Mouse (Mus musculus) liver, embryonic 14.5 days (tissue): ENCODE measurements around the gene Pomp.

ENCODE experiments used
- CTCF ChIP-seq: IDR thresholded peaks from 2 replicates; pipeline ENCODE4 v1.5.1; 2016; ENCODE audit warnings: antibody characterized with exemption, low read depth, control low read depth
- EP300 ChIP-seq: IDR thresholded peaks from 2 replicates; pipeline ENCODE4 v1.6.1; 2016; ENCODE audit warnings: antibody characterized with exemption, low read depth

DNA sequence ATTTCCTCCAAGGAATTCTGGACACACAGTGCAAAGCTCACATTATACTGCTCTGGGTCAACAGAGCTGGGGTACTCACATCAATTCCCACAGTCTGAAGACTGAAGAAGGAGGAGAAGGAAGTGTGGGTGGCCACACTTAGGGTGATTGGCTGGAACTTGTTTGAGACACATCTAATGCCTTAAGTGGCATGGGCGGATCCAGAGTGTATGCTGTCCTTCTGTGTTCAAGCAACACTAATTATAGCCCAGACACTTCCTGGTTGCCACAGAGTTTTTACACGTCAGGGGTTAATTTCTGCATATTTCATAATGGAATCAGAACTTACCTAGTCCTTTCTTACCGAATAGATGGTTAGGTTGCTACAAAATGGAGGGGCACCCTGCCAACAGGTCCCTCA, 14.9 kb upstream of the Pomp start:
- TF ChIP-seq CTCF (no peak), EP300 (no peak)
